Mouse (Mus musculus) neural tube, embryonic 14.5 days (tissue): ENCODE results near the gene Cnih3. TPM values are rescaled to one million over a fixed set of nuclear protein-coding genes. Genes with fewer than 3 reads are reported as not detected.

Experiments used
- ATAC-seq: fragments of 200-750 bp; cut with Nextera tagmentation; 2 replicates; pipeline ENCODE4 v1.8.0; 2017; ENCODE audit warnings: low read depth, mild to moderate bottlenecking, moderate TSS enrichment, moderate library complexity
- H3K27ac ChIP-seq: fragments of 300-500 bp; sonication (generic); 2 replicates; pipeline ENCODE4 v1.5.1; 2014; ENCODE audit warnings: low read depth, mild to moderate bottlenecking, control low read depth, low read length, moderate library complexity, mixed read lengths
- H3K27me3 ChIP-seq: fragments of 300-500 bp; sonication (generic); 2 replicates; pipeline ENCODE4 v1.6.1; 2014; ENCODE audit warnings: low read length; ENCODE audit not compliant: control insufficient read depth, insufficient read depth
- H3K36me3 ChIP-seq: fragments of 300-500 bp; sonication (generic); 2 replicates; pipeline ENCODE4 v1.6.1; 2014; ENCODE audit warnings: low read length, mixed read lengths; ENCODE audit not compliant: control insufficient read depth, insufficient read depth
- H3K4me1 ChIP-seq: fragments of 300-500 bp; sonication (generic); 2 replicates; pipeline ENCODE4 v1.6.1; 2014; ENCODE audit warnings: low read length; ENCODE audit not compliant: control insufficient read depth, insufficient read depth
- H3K4me2 ChIP-seq: fragments of 300-500 bp; sonication (generic); 2 replicates; pipeline ENCODE4 v1.6.1; 2014; ENCODE audit warnings: mild to moderate bottlenecking, low read depth, low read length, control low read depth
- H3K4me3 ChIP-seq: fragments of 300-500 bp; sonication (generic); 2 replicates; pipeline ENCODE4 v1.5.1; 2014; ENCODE audit warnings: low read depth, low read length, control low read depth, mixed read lengths
- H3K9ac ChIP-seq: fragments of 300-500 bp; sonication (generic); replicated peaks from 2 replicates; pipeline ENCODE4 v1.6.1; 2014; ENCODE audit warnings: low read depth, mild to moderate bottlenecking, control low read depth, low read length, mixed read lengths
- H3K9me3 ChIP-seq: fragments of 300-500 bp; sonication (generic); 2 replicates; pipeline ENCODE4 v1.6.1; 2016; ENCODE audit warnings: low read length; ENCODE audit not compliant: control insufficient read depth
- WGBS: fragments of 180-500 bp; shearing (Covaris S2); extraction: QIAGEN DNeasy Blood & Tissue Kit; methylation state at CpG from one replicate; pipeline ENCODE4 v1.1.7; 2014; 5-methylcytosine and 5-hydroxymethylcytosine counted together
- polyA plus RNA-seq: library from polyadenylated mRNA; unstranded; fragments of >200 nt; fragmentation: Nextera tagmentation; extraction: Ambion mirVana; gene quantifications from 2 replicates; pipeline ENCODE4 v1.2.1, GENCODE M21; 2014

The Cnih3 gene
- polyA plus RNA-seq, 1 experiment from 2014 or later = 25.7 TPM

DNA sequence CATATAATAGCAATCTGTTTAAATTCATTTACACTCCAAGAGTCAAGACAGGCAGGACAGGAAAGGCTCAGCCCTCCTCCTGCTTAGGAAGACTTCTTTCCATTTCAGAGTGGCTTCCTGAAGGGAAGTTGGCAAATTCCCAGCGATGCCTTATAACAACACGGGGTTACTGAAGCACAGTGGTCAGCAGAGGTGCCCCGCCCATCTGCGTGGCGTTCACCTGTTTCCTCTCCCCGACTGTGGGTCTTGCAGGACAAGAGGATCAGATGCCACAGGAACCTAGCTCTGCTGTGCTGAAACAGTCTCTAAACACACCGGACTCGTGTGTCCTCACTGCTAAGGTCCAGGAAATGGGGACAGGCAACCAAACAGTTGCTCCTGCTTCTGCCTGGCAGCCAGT lies 152.9 kb downstream of the Cnih3 start:
- no peak overlapping the region for H3K9ac ChIP-seq
- no peak overlapping the region for H3K27ac ChIP-seq
- WGBS = 65% methylated on average over 8 of the region's 8 CpGs
- ATAC-seq = no peak
- no peaks in the 10 kb centered on the region for H3K36me3 ChIP-seq
- H3K4me2 ChIP-seq = no peak overlapping the region
- no peaks in the 10 kb centered on the region for H3K9me3 ChIP-seq
- H3K27me3 ChIP-seq = no peaks in the 10 kb centered on the region
- H3K4me3 ChIP-seq = no peak overlapping the region
- H3K4me1 ChIP-seq = no peaks in the 10 kb centered on the region

Other genes starting within 250 kb of the Cnih3 start
- gene Nvl, start 208.4 kb upstream of the Cnih3 start, polyA plus RNA-seq = 45.0 and 49.6 TPM in 2 replicates
- 46.8 and 51.8 TPM in 2 replicates for gene Cnih4, start 207.9 kb upstream of the Cnih3 start, polyA plus RNA-seq
- 52.0 and 53.0 TPM in 2 replicates for gene Wdr26, start 140.6 kb upstream of the Cnih3 start, polyA plus RNA-seq
- not detected in 2 replicates for gene Ccdc121, start 158.8 kb downstream of the Cnih3 start, polyA plus RNA-seq
- gene Dnah14, start 223.9 kb downstream of the Cnih3 start, polyA plus RNA-seq = 0.61 and 0.94 TPM in 2 replicates